Mouse (Mus musculus): ENCODE measurements at regions not wholly inside any gene's neighbourhood (a gene's known extent, or its start where the extent isn't known, plus 50 kb on each side); places are given as distances from the start of the nearest gene placed in this dataset.

GRCm38 (mm10) chr4:131440845-131441244, 397.2 kb downstream of the Ptpru start:
- TF ChIP-seq CTCF (IDR thresholded peaks at IDR 0.05; ENCODE audit: low read depth, low read length): no peak
- TF ChIP-seq POLR2A (IDR thresholded peaks at IDR 0.05; ENCODE audit: insufficient read depth, low read length): no peak
- TF ChIP-seq EP300 (IDR thresholded peaks at IDR 0.05; ENCODE audit: insufficient read depth, low read depth, low read length): no peak

Data from ES-Bruce4 (cell line).